Mouse (Mus musculus) forebrain, embryonic 11.5 days (tissue): ENCODE measurements around the gene Tead1. TPM values are rescaled to one million over a fixed set of nuclear protein-coding genes. Genes with fewer than 3 reads are reported as not detected.
A peak's percentile ranks its signal among the peaks of the same experiment; 100 is the strongest.

ENCODE experiments used
- ATAC-seq: fragments of 200-750 bp; cut with Nextera tagmentation; replicated peaks from 2 replicates; pipeline ENCODE4 v1.8.0; 2017; ENCODE audit warnings: moderate TSS enrichment; ENCODE audit not compliant: low FRiP score
- DNase-seq: peaks from one replicate; pipeline ENCODE4 v3.0.0-alpha.2; 2017; ENCODE audit warnings: low spot score
- H3K27ac ChIP-seq: fragments of 300-500 bp; sonication (generic); 2 replicates; pipeline ENCODE4 v1.5.1; 2014; ENCODE audit warnings: low read depth, low read length
- H3K27me3 ChIP-seq: fragments of 300-500 bp; sonication (generic); 2 replicates; pipeline ENCODE4 v1.6.1; 2014; ENCODE audit warnings: mild to moderate bottlenecking, low read length, mixed read lengths; ENCODE audit not compliant: control insufficient read depth, insufficient read depth
- H3K36me3 ChIP-seq: fragments of 300-500 bp; sonication (generic); 2 replicates; pipeline ENCODE4 v1.6.1; 2014; ENCODE audit warnings: mild to moderate bottlenecking, low read length, moderate library complexity, mixed read lengths; ENCODE audit not compliant: control insufficient read depth, insufficient read depth
- H3K4me1 ChIP-seq: fragments of 300-500 bp; sonication (generic); replicated peaks from 2 replicates; pipeline ENCODE4 v1.6.1; 2014; ENCODE audit warnings: low read length, mixed read lengths; ENCODE audit not compliant: control insufficient read depth, insufficient read depth
- H3K4me2 ChIP-seq: fragments of 300-500 bp; sonication (generic); 2 replicates; pipeline ENCODE4 v1.6.1; 2014; ENCODE audit warnings: low read depth, mild to moderate bottlenecking, low read length, moderate library complexity, mixed read lengths; ENCODE audit not compliant: severe bottlenecking
- H3K4me3 ChIP-seq: fragments of 300-500 bp; sonication (generic); 2 replicates; pipeline ENCODE4 v1.5.1; 2014; ENCODE audit warnings: low read depth, low read length
- H3K9ac ChIP-seq: fragments of 300-500 bp; sonication (generic); 2 replicates; pipeline ENCODE4 v1.6.1; 2014; ENCODE audit warnings: low read length
- H3K9me3 ChIP-seq: fragments of 300-500 bp; sonication (generic); 2 replicates; pipeline ENCODE4 v1.6.1; 2016; ENCODE audit warnings: low read length, mixed read lengths; ENCODE audit not compliant: control insufficient read depth
- WGBS: fragments of 180-500 bp; shearing (Covaris S2); extraction: QIAGEN DNeasy Blood & Tissue Kit; methylation state at CpG from one replicate; pipeline ENCODE4 v1.1.7; 2014; 5-methylcytosine and 5-hydroxymethylcytosine counted together
- polyA plus RNA-seq: library from polyadenylated mRNA; unstranded; fragments of >200 nt; fragmentation: Nextera tagmentation; extraction: Ambion mirVana; gene quantifications from 2 replicates; pipeline ENCODE4 v1.2.1, GENCODE M21; 2014

The Tead1 gene
- polyA plus RNA-seq, 1 experiment from 2014 or later = 24.9 TPM

GRCm38 (mm10) chr7:112813163-112813562, 134.0 kb downstream of the Tead1 start:
- DNase-seq (no peak), ATAC-seq (no peak)
- H3K4me3 ChIP-seq = no peak overlapping the region
- no peak overlapping the region for H3K4me2 ChIP-seq
- H3K9me3 ChIP-seq = no peaks in the 10 kb centered on the region
- H3K36me3 ChIP-seq = no peaks in the 10 kb centered on the region
- H3K9ac ChIP-seq = no peak overlapping the region
- WGBS = 97% methylated on average over 7 of the region's 7 CpGs
- peaks cover 13% of the 10 kb centered on the region for H3K4me1 ChIP-seq
- H3K27ac ChIP-seq = no peak overlapping the region
- H3K27me3 ChIP-seq = no peaks in the 10 kb centered on the region

DNA sequence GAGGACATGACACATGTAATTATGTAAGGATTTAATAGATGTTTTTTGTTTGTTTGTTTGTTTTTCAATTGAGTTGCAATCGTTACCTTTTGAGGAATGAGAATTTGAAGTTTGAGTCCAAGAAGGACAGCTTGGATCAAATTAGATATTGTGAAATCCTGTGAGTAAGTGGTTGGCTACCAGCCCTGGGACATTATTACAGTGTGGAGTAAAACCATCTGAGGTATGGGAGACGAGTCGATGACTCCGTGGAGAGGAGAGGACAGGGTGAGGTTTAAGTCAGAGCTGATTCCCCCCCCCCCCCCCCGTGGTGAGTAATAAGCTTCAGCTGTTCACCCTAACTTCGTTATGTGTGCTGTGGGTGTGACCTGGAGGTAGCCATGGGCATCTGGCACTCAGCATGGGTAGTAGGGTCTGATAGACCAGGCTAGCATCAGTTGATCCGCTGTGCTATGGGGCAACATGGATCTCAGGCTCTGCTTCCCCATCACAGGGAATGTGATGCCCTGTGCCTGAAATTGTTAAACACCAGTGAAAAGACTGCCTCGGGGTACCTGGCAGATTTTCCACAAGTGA, 134.7 kb downstream of the Tead1 start:
- Histone ChIP-seq H3K4me2 (no peak overlapping the region), H3K9ac (no peak overlapping the region), H3K9me3 (no peaks in the 10 kb centered on the region), H3K36me3 (no peaks in the 10 kb centered on the region), H3K27ac (no peak overlapping the region), H3K4me3 (no peak overlapping the region), H3K27me3 (no peaks in the 10 kb centered on the region), H3K4me1 (peaks cover 11% of the 10 kb centered on the region)
- DNase-seq (no peak), ATAC-seq (no peak)
- 81% methylated on average over 8 of the region's 8 CpGs for WGBS

DNA sequence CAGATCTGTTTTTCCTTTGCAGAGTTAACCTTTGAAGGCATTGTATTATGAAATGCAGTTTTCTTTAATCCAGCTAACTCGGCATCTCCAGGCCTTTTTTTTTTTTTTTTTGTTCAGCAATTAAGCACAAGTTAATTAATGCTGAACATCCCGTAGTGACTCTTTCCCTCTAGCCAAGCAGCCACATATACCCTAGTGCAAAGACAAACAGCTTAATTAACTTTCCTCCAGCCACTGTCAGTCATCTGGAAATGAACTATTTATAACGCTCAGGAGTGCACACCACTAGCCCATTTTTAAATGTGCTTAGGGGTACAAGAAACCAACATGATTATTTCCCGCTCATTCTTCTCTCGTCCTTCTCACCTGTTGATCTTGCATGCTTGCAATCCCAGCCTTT, 136.9 kb downstream of the Tead1 start:
- no peaks in the 10 kb centered on the region for H3K27me3 ChIP-seq
- no peaks in the 10 kb centered on the region; the same call in 1 of the 2 replicates for H3K4me1 ChIP-seq
- H3K4me3 ChIP-seq = no peak overlapping the region
- ATAC-seq (no peak), DNase-seq (no peak)
- no peak overlapping the region for H3K27ac ChIP-seq
- no peaks in the 10 kb centered on the region for H3K9me3 ChIP-seq
- 41% methylated on average over 5 of the region's 5 CpGs for WGBS
- H3K36me3 ChIP-seq = no peaks in the 10 kb centered on the region
- no peak overlapping the region for H3K9ac ChIP-seq
- no peak overlapping the region for H3K4me2 ChIP-seq

GRCm38 (mm10) chr7:112819833-112820232, 140.7 kb downstream of the Tead1 start:
- H3K9me3 ChIP-seq = no peaks in the 10 kb centered on the region
- no peak overlapping the region for H3K4me2 ChIP-seq
- WGBS = 87% methylated on average over 4 of the region's 4 CpGs
- ATAC-seq = no peak
- no peaks in the 10 kb centered on the region for H3K27me3 ChIP-seq
- H3K4me3 ChIP-seq = no peak overlapping the region
- no peak overlapping the region for H3K9ac ChIP-seq
- H3K36me3 ChIP-seq = no peaks in the 10 kb centered on the region
- no peak for DNase-seq
- peaks cover 14% of the 10 kb centered on the region; the same call in 1 of the 2 replicates for H3K4me1 ChIP-seq
- no peak overlapping the region for H3K27ac ChIP-seq

DNA sequence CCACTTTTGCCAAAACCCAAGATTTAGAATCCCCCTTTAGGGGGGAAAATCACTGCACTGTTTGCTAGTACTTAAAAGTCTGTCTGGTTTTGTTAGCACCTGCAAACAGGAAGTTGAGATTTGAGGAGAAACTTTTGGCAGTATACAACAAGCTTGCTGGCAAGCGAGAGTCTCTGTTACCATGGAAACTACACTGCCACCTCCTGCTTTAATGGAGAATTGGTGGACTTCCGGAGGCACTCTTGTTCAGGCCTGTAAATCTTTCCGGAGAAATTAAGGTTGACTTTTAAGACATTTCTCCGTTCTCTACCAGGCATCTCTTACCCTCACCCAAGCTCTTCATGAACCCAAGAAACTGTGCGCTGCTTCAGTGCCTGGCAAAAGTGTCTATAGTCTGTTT, 143.8 kb downstream of the Tead1 start:
- WGBS = 15% methylated on average over 5 of the region's 5 CpGs
- Histone ChIP-seq H3K9ac (no peak overlapping the region; the same call in 1 of the 2 replicates), H3K27ac (peak overlapping the region; percentile 33; the same call in 1 of the 2 replicates), H3K4me3 (no peak overlapping the region), H3K36me3 (no peaks in the 10 kb centered on the region), H3K9me3 (no peaks in the 10 kb centered on the region), H3K27me3 (no peaks in the 10 kb centered on the region), H3K4me2 (peak overlapping the region; percentile 42; the same call in 1 of the 2 replicates), H3K4me1 (peaks cover 34% of the 10 kb centered on the region)
- DNase-seq (no peak), ATAC-seq (no peak)

GRCm38 (mm10) chr7:112823621-112824020, 144.5 kb downstream of the Tead1 start:
- no peak overlapping the region for H3K9ac ChIP-seq
- H3K4me2 ChIP-seq = peak overlapping the region; percentile 42
- H3K4me1 ChIP-seq = peaks cover 34% of the 10 kb centered on the region
- no peaks in the 10 kb centered on the region for H3K36me3 ChIP-seq
- WGBS = 1% methylated on average over 5 of the region's 5 CpGs
- peak; percentile 89 for DNase-seq
- H3K9me3 ChIP-seq = no peaks in the 10 kb centered on the region
- ATAC-seq = peak; percentile 79
- H3K27ac ChIP-seq = peak overlapping the region; percentile 58; the same call in 1 of the 2 replicates
- no peaks in the 10 kb centered on the region for H3K27me3 ChIP-seq
- H3K4me3 ChIP-seq = no peak overlapping the region

DNA sequence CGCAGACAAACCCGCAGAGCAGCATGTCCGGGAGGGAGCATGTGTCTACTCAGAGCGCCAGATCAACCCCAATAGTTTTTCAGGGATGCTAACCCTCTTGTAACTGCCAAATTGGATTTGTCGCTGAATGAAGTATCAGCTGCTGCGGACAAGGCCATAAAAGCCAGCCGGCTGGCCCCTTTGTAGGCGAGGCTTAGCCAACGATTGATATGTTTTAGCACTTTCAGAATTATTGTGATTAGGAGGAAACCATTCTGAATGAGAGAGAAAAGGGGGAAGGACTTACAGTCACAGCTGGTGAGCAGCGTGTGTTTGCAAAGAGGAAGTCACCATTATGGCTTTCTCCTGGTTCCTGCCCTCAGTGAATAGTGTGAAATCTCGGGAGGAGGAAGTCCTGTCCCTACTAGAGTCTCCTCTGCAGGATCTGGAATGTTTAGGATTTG, 146.2 kb downstream of the Tead1 start:
- H3K4me1 ChIP-seq = peaks cover 34% of the 10 kb centered on the region
- DNase-seq (peak; percentile 59), ATAC-seq (peak; percentile 6)
- H3K4me3 ChIP-seq = no peak overlapping the region
- peak overlapping the region; percentile 35; the same call in 1 of the 2 replicates for H3K4me2 ChIP-seq
- 4% methylated on average over 11 of the region's 11 CpGs for WGBS
- peak overlapping the region; percentile 5; the same call in 1 of the 2 replicates for H3K9ac ChIP-seq
- H3K9me3 ChIP-seq = no peaks in the 10 kb centered on the region
- no peaks in the 10 kb centered on the region for H3K36me3 ChIP-seq
- H3K27ac ChIP-seq = peak overlapping the region; percentile 87
- H3K27me3 ChIP-seq = no peaks in the 10 kb centered on the region

DNA sequence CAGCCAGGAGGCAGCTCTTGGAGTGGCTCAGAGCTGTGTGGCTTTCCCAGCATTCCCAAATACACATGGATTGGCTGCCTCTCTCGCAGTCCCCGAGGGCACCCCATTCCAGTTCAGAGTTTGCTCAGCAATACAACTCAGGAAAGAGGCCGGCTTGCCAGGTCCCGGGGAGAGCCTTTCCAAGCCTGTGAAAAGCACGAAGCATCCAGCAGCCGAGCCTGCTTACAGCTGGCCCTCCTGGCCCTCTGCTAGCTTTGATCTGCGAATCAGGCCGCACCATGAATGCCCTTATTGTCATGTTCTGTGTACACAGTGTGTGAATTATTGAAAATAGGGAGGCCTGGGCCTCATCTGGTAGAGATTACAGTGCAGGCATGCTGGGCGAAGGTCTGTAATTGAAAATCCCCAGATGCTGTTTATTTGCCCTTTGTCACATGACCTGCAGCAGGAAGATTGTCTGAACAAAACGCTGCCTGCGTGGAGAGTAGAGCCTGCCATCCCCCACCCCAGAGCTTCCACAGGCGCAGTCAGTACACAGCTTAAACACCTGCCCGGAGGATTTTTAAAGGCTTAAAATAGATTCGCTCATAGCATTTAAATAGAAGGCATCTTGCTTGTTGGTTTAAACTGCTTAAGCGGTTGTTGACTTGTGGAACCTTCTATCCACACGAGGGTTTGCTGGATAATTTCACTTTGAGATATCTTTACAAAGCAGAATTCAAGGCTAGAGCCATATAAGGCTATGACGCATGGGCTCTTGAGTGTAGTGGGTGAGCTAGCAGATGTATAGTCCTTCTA, 147.2 kb downstream of the Tead1 start:
- WGBS = 10% methylated on average over 17 of the region's 17 CpGs
- peak overlapping the region; percentile 4; the same call in 1 of the 2 replicates for H3K9ac ChIP-seq
- H3K27me3 ChIP-seq = no peaks in the 10 kb centered on the region
- peak overlapping the region; percentile 3; the same call in 1 of the 2 replicates for H3K4me3 ChIP-seq
- H3K4me2 ChIP-seq = peak overlapping the region; percentile 35; the same call in 1 of the 2 replicates
- peak; percentile 89 for DNase-seq
- no peaks in the 10 kb centered on the region for H3K36me3 ChIP-seq
- H3K9me3 ChIP-seq = no peaks in the 10 kb centered on the region
- ATAC-seq = peak; percentile 93
- peak overlapping the region; percentile 87 for H3K27ac ChIP-seq
- peaks cover 34% of the 10 kb centered on the region for H3K4me1 ChIP-seq
